Mouse (Mus musculus) thymus, postnatal 10 days (tissue): Measurements from ENCODE around the gene Klhl41.

Source experiments
- DNase-seq, 2 experiments: peaks; one replicate each; pipeline ENCODE4 v3.0.0; 2021; ENCODE audit warnings: low spot score in 2 of 2

The Klhl41 gene

DNA sequence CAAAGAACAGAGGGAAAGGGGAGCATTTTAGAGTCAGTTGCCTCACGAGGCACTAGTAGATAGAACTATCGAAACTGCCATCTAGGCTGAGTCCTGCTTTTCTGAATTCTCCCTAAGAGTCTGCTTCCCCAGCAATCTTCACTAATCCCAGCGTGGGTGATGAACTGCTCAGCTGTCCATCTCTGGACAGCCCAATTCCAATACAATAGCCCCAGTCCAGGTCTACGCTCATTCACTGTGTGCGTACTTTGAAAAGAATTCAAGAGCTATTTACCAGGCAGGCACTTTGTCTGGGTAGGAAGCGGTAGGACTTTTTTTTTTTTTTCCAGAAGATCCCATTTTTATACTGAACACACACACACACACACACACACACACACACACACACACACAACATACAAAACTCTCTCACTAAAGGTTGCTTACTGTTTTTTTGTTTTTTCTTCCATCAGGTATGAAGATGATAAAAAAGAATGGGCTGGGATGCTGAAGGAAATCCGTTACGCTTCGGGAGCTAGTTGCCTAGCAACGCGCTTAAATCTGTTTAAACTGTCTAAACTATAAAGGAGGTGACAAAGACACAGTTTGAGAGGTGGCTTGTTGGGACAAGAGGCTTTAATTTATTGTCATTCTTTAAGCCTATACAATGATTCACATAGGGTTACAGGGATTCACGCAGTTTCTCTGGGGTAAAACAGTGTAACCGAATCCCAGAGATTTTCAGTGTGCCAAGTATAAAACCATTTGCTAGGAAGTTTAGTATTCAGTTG is 13.3 kb downstream of the Klhl41 start:
- no peak for DNase-seq

DNA sequence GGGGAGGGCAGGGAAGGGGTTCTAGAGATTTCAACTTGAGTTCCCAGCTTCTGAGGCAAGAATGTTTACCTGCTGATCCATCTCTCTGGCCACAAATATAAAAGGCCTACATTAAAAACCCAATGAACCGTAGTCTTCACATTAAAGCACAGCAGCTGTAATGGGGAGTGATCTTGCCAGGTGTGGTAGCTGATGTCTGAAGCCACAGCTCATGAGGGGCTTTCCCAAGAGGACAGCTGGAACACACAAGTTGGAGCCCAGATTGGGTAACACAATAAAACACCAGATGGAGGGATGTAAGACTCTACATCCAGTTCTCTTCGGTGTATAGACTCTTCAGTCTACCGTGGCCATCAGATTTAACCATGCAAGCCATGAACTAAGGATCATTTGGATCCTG is 14.6 kb downstream of the Klhl41 start:
- no peak for DNase-seq

DNA sequence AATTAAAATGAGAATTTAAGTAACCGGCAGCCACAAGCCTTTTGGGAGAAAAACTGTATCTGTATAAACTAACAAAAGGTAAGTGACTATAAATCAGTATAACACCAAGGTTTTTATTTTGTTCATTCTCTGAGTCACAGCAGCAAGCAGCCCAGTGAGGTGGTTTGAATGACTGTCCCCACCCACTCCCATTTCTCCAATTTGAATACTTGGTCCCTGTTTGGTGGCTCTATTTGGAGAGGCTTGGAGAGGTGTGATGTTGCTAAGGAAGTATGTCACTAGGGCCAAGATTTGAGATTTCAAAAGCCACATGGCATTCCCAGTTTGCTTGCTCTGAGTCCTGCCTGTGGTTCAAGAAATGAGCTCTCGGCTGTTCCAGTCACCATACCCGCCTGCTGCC is 20.3 kb downstream of the Klhl41 start:
- no peak for DNase-seq

DNA sequence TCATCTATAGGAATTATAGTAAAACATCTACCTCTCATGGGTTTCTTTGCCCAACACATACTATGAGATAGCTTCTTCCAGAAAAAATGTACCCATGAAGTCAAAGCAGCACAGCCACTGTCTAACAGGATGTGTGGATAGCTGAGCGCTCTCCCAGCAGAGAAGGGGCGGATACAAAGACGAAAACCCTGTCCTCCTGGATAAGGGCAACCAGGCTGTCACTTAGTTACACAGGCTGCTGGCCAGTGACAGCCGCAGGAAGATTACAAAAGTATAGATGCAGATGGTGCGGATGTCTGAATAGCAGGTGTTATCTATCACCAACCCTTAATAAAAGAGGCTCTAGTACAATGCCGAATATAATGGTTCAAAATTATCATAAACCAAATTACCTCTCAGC is 20.9 kb downstream of the Klhl41 start:
- no peak for DNase-seq

DNA sequence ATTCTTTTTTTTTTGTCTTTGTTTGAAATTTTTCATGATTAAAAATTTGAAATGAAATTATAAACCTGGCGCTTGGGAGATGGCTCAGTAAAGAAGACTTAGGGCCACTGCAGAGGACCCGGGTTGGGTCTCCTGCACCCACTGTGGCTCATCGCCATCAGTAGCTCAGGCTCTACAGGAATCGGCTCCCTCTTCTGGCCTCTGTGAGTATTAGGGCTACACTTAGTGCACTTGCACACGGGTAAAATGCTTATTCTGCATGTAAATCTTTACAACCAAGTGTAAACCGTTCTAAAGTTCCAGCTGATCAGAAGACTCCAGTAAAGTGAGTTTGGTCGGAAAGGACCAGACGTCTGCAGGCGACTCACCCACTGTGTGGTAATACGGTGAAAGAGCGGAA is 23.6 kb downstream of the Klhl41 start:
- no peak for DNase-seq

DNA sequence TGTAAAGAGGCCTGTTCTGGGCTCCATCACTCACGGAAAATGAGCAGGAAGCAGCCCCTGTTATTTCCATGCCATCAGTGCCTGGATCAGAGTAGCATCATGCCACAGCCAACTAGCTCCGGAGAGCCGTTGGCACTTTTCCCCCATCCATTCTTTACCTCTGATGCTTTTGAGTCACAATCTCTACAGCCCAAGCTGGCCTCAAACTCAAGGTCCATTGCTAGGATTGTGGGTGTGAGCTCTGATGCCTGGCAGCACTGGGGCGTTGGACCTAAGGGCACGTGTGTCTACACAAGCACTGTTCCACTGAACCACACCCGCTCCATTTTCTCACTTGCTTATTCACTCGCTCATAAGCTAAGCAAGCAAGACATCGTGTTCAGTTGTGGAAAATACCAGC is 30.5 kb downstream of the Klhl41 start:
- no peak for DNase-seq

DNA sequence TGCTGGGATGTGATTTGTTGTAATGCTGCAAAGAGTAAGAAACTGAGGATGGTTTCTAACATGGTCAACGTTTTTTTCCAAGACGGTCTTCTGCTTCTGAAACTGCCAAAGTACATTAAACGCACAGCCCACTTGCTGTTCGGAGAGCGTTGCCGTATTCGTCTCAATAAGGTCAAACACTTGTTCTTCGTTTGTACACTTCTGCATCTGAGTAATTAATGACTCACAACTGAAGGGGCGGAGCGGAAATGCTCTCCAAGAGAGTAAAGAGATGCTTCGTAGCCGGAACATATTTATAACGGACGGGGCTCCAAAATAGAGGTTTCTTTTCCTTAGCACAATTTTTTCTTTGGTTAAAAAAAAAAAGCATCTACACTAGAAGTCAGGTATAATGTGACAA is 42.3 kb downstream of the Klhl41 start:
- DNase-seq, result no peak

DNA sequence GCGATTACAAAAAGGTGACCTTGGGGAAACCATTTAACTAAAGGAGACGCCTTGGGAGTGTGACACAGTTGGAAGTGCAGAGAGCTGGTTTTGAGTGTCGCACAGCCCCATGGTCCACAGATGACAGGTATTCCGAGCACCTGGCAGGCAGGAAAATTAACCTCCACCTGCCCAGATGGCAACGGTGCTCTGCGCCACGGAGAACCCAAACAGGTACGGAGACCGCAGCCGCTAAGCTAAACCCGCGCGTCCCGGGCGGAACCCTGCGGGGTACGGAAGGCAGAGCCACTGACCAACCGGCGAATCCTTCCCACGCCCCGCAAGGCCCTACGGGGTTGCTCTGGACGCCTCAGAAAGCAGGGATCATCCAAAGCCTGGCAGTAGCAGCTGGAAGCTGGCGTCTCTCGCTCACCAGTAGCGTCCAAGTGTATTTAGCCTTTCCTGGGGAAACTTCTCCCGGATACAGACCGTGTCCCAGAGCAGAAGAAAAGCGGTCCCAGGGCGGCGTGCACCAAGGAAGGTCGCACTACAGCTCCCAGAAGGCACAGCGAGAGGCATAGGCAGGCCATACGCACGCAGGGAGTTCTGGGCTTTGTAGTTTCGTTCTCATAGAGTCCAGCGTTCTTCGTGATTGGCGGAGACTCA is 43.2 kb downstream of the Klhl41 start, which contains the start of gene Fastkd1:
TSS of gene Fastkd1 (minus strand) at position 536 of the 645 bp plus-strand sequence.
- peak; percentile 71 to 76 for DNase-seq

DNA sequence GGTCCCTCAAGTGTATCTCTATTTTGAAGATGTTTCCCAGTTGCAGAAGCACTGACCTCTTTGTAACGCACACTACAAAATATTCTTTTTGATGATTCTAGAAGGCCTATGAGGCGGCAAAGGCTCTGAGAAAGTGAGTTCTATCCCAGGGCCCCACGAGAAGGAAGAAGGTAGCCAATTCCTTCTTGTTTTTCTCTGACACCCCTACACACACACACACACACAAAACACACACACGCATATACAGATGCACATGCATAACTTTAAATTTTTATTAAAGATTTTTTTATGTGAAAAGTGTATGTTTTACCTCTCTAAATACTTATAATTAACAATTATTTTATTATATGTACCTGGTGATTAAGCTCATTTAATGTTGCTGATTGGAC is 43.7 kb downstream of the Klhl41 start:
- DNase-seq, result no peak

DNA sequence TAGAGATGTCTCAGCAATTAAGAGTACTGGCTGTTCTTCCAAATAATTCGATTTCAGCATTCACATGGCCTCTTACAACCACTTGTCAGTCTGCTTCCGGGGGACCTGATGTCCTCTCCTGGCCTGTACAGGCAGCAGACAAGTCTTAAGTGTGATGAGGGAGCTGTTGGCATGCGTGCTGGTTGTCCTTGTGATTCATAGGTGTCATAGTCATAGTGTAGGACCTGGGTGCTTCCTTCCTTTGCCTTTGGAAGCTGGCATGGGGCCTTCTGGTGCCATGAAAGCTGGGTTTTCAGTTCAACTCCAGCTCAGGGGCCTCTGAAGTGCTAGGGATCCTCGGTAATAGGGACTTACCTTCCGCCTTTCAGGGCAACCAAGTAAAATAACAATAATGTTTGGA is 44.2 kb downstream of the Klhl41 start:
- no peak for DNase-seq

DNA sequence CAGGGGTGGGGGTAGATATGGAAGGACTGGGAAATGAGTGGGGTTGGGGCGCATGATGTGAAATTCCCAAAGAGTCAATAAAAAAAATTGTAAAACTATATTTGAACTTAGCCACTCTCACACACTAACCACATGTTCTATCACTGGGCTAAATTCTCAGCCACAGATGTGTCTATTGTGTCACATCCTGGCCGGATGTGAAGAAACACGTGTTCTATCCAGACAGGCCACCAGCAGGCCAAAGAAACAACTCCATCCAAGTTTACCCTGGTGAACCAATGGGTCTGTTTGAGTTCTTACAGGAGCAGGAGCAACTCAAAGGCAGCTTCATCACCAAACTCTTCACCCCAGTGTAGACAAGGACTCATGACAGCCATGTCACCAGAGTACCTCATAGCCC is 46.6 kb downstream of the Klhl41 start:
- DNase-seq, result no peak

DNA sequence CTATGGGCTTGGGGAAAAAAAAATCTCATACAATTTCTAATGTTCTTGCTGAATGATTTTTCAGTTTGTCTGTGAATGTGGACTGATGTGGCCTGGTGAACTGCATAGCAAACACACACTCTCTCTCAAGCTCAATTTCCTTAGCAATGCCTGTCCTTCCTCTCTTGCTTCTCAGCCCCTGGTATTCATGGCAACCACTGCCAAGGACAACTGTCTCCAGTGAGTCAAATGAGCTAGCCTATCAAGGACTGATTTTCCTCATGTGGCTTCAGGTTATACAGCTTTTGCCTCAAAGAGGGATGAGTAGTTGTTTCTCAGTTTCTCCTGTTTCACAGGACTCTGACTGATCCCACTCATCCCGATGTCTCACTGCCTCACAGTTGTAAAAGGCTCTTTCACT is 49.2 kb downstream of the Klhl41 start:
- DNase-seq, result no peak

DNA sequence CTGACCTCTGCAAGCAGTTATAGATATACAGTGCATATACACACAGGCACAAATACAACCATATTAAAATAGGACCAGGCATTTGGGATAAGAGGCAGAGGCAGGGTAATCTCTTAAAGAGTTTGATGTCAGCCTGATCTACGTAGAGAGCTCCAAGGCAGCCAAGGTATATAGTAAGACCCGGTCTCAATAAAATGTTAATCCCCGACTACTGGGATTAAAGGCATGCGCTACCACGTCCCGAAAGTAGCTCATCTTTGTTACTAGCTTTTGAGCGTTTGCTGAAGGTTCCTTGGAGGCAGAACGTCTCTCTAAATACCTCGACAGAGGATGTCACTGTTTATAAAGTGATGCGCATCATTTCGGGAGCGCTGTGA is 52.3 kb downstream of the Klhl41 start, which contains the start of gene Ppig:
TSS of gene Ppig (plus strand) at position 273 of the 377 bp plus-strand sequence.
- DNase-seq, result no peak

DNA sequence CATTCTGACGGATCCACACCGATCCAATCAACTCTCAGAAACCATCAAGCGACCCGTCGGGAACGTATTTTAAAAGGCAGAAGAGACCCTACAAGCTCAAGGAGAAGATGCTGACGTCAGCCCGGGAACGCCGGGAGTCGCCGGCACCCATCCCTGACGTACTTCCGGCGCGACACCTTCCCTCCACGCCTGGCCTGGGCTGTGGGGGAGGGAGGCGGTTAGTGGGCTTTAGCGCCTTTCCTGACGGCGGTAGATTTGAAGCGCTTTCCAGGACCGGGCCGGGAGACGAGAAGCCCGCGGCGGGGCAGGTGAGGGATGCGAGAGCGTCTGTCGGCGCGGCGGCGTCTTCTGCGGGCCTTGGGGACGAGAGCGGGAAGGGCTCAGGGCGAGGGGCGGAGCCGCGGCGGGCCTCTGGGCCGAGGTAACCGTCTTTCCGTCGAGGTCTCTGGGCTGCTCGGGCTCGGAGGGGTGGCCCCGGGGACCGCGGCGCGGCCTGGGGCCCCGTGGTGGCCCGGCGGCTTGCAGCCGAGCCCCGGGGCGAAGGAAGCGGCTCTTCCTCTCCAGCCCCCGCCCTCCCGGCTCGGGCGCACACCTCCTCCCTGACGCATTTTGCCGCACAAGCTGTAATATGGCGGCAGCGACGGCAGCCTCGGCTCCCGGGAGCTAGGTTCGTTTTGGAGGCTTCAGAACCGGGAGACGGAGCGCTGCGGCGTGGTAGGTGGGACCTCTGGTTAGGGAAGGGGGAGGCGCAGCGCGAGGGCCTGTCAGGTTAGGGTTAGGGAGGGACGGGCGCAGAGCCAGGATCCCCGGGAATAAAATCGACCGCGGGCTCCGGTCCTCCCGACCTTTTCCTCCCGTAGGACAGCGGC is 53.0 kb downstream of the Klhl41 start:
- DNase-seq, result peak; percentile 80 to 88

DNA sequence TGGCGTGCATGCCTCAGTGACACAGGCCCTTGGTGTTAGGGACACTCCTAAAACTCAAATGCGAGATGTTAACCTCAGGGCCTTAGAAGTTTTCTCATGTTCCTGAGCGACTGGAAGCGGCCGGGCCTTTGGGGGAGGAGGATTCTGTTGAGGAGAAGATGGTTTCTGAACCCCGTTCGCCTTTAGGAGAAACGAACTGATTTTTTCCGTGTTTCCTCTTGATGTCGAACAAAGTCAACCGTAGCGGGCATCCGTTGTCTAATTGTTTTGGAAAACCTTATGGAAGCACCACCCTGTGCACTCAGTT is 53.6 kb downstream of the Klhl41 start:
- no peak for DNase-seq
